Mouse (Mus musculus) megakaryocyte, embryonic 14.5 days (primary cell): Measurements from ENCODE around the gene Chsy1.

Experiments used
- FLI1 ChIP-seq: IDR thresholded peaks from 2 replicates; pipeline ENCODE4 v1.6.1; 2012; ENCODE audit warnings: low read length, inconsistent platforms, mixed read lengths
- GATA1 ChIP-seq: IDR thresholded peaks from 3 replicates; pipeline ENCODE4 v1.6.1; 2012; ENCODE audit warnings: mixed read lengths, low read length, inconsistent platforms, borderline replicate concordance

- TF ChIP-seq GATA1 (no peak), FLI1 (no peak)
These were observed 21.2 kb upstream of the Chsy1 start for GRCm38 (mm10) chr7:66088077-66088476.
